Mouse (Mus musculus) kidney, embryonic 16.5 days (tissue): Measurements from ENCODE around the gene Rab35. TPM values are rescaled to one million over a fixed set of nuclear protein-coding genes. Genes with fewer than 3 reads are reported as not detected.

Experiments
- ATAC-seq: fragments of 200-750 bp; cut with Nextera tagmentation; 2 replicates; pipeline ENCODE4 v1.8.0; 2017; ENCODE audit warnings: moderate TSS enrichment; ENCODE audit not compliant: low FRiP score, low TSS enrichment
- H3K27ac ChIP-seq: fragments of 300-500 bp; sonication (generic); 2 replicates; pipeline ENCODE4 v1.5.1; 2014; ENCODE audit warnings: low read length
- H3K27me3 ChIP-seq: fragments of 300-500 bp; sonication (generic); 2 replicates; pipeline ENCODE4 v1.6.1; 2014; ENCODE audit warnings: low read length, control low read depth, mixed read lengths; ENCODE audit not compliant: insufficient read depth
- H3K36me3 ChIP-seq: fragments of 300-500 bp; sonication (generic); 2 replicates; pipeline ENCODE4 v1.6.1; 2014; ENCODE audit warnings: low read length, control low read depth, mixed read lengths; ENCODE audit not compliant: insufficient read depth
- H3K4me1 ChIP-seq: fragments of 300-500 bp; sonication (generic); 2 replicates; pipeline ENCODE4 v1.6.1; 2014; ENCODE audit warnings: low read length, control low read depth, mixed read lengths; ENCODE audit not compliant: insufficient read depth
- H3K4me2 ChIP-seq: fragments of 300-500 bp; sonication (generic); replicated peaks from 2 replicates; pipeline ENCODE4 v1.6.1; 2014; ENCODE audit warnings: low read depth, low read length
- H3K4me3 ChIP-seq: fragments of 300-500 bp; sonication (generic); 2 replicates; pipeline ENCODE4 v1.5.1; 2014; ENCODE audit warnings: mild to moderate bottlenecking, low read length
- H3K9ac ChIP-seq: fragments of 300-500 bp; sonication (generic); replicated peaks from 2 replicates; pipeline ENCODE4 v1.6.1; 2014; ENCODE audit warnings: low read length
- H3K9me3 ChIP-seq: fragments of 300-500 bp; sonication (generic); 2 replicates; pipeline ENCODE4 v1.6.1; 2016; ENCODE audit warnings: low read length, control low read depth
- WGBS: fragments of 180-500 bp; shearing (Covaris S2); extraction: QIAGEN DNeasy Blood & Tissue Kit; methylation state at CpG from one replicate; pipeline ENCODE4 v1.1.7; 2014; 5-methylcytosine and 5-hydroxymethylcytosine counted together
- polyA plus RNA-seq: library from polyadenylated mRNA; unstranded; fragments of >200 nt; fragmentation: Nextera tagmentation; extraction: Ambion mirVana; gene quantifications from 2 replicates; pipeline ENCODE4 v1.2.1, GENCODE M21; 2015

Rab35 gene
- polyA plus RNA-seq, 1 experiment from 2014 or later: 10.7 TPM

GRCm38 (mm10) chr5:115658352-115658751, 26.6 kb downstream of the Rab35 start:
- WGBS: 68% methylated on average over 6 of the region's 6 CpGs
- Histone ChIP-seq H3K4me1 (no peaks in the 10 kb centered on the region), H3K4me3 (no peak overlapping the region), H3K27ac (no peak overlapping the region), H3K36me3 (no peaks in the 10 kb centered on the region), H3K9ac (no peak overlapping the region), H3K4me2 (no peak overlapping the region), H3K27me3 (no peaks in the 10 kb centered on the region), H3K9me3 (no peaks in the 10 kb centered on the region)
- ATAC-seq: no peak

DNA sequence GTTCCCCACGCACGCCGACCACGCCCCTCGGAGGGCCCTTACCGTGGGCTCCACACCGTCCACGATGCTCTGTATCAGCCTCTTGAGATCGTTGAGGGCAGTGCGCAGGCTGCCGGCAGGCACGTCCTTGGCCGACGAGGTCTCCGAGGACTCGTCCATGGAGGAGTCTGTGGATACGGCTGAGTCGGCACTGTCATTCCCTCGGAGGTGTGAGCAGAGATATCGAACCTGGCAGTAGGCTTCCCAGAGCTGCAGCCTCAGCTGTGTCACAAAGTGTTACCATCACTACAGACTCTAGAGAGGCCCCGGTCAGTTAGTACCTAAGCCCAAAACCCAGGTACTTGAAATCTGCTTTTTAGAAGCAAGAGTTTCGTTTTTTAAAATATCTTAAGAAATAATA, 30.9 kb downstream of the Rab35 start:
- no peak for ATAC-seq
- no peak overlapping the region for H3K4me2 ChIP-seq
- no peaks in the 10 kb centered on the region for H3K27me3 ChIP-seq
- H3K27ac ChIP-seq: no peak overlapping the region
- H3K36me3 ChIP-seq: no peaks in the 10 kb centered on the region
- no peak overlapping the region for H3K9ac ChIP-seq
- H3K4me1 ChIP-seq: no peaks in the 10 kb centered on the region; the same call in 1 of the 2 replicates
- no peak overlapping the region for H3K4me3 ChIP-seq
- WGBS: 75% methylated on average over 22 of the region's 22 CpGs
- H3K9me3 ChIP-seq: no peaks in the 10 kb centered on the region

DNA sequence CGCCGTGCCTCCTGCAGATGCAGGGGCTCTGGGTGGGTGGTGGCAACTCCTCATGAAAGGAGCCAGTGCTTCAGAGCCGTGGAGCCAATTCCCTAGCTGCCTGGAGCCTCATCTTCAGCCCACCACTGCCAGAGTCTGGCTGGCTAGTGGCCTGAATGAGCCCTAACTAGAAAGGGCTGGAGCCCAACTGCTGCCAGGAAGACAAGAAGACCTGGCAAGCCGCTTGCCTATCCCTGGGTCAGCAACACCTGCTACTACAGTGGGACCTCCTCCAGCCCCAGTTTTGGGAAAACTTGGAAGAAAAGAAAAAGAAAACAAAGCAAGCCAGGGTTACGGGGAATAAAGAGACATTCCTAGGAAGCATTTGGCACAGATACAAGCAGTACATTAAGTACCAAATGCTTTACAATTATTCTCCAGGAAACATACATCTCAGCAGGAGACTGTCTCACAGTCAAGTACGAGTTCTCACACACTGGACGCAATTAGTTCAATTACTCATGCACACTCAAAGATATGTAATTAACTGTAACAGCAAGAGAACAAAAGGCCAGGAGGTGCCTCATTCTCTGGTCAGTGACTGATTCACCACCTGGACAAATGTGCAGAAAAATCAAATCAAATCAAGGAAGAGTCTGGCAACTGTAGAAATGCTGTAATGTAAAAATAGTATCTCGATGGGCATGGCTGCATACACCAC, 34.8 kb downstream of the Rab35 start:
- ATAC-seq: no peak
- Histone ChIP-seq H3K9me3 (no peaks in the 10 kb centered on the region), H3K4me1 (no peaks in the 10 kb centered on the region; the same call in 1 of the 2 replicates), H3K9ac (no peak overlapping the region), H3K27ac (no peak overlapping the region), H3K4me2 (no peak overlapping the region), H3K36me3 (no peaks in the 10 kb centered on the region), H3K27me3 (no peaks in the 10 kb centered on the region), H3K4me3 (no peak overlapping the region)
- 70% methylated on average over 8 of the region's 8 CpGs for WGBS

GRCm38 (mm10) chr5:115667210-115667609, 35.5 kb downstream of the Rab35 start:
- no peak for ATAC-seq
- no peaks in the 10 kb centered on the region for H3K9me3 ChIP-seq
- H3K4me2 ChIP-seq: no peak overlapping the region
- H3K4me3 ChIP-seq: no peak overlapping the region
- no peaks in the 10 kb centered on the region for H3K36me3 ChIP-seq
- H3K27me3 ChIP-seq: no peaks in the 10 kb centered on the region
- H3K27ac ChIP-seq: no peak overlapping the region
- 79% methylated on average over 8 of the region's 8 CpGs for WGBS
- no peak overlapping the region for H3K9ac ChIP-seq
- H3K4me1 ChIP-seq: no peaks in the 10 kb centered on the region; the same call in 1 of the 2 replicates

DNA sequence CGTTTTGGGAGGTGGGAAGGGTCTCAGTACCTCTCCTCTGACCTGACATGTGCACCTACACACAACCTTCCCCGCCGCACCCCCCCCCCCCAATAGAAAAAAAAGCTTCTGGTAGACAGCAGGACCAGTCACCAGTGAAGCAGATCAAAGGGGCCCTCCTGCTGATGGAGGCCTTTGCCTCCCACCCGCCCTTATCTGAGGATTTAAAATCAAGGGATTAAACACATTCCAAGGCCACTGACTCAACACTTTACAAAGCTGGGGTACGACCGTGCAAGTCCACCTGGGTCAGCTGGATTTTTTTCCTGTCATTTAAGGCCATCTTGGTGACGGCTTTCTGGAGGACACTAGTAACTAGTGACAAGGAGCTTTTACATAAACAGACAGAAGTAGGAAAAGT, 36.2 kb downstream of the Rab35 start:
- no peak for ATAC-seq
- 17% methylated on average over 7 of the region's 7 CpGs for WGBS
- Histone ChIP-seq H3K9ac (no peak overlapping the region), H3K4me3 (no peak overlapping the region), H3K27ac (no peak overlapping the region), H3K4me1 (no peaks in the 10 kb centered on the region; the same call in 1 of the 2 replicates), H3K4me2 (no peak overlapping the region), H3K27me3 (no peaks in the 10 kb centered on the region), H3K9me3 (no peaks in the 10 kb centered on the region), H3K36me3 (no peaks in the 10 kb centered on the region)

DNA sequence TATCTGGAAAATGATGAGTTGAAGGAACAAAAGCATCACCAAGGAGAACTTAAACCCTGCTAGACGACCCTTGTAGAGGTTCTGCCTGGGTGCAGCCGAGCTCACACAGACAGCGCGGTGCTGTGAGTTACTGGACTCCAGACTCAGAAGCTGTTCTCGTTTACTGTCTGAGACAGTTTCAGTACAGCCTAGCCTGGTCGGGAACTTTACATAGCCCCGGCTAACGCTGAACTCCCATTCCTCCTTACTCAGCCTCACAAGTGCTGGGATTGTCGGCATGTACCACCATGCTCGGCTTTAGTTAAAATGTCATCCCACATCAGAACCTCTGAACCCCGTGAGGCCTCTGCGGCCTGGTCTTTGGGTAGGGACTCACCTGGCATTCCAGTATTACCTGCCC, 37.3 kb downstream of the Rab35 start:
- H3K9me3 ChIP-seq: no peaks in the 10 kb centered on the region
- no peaks in the 10 kb centered on the region for H3K36me3 ChIP-seq
- H3K4me1 ChIP-seq: no peaks in the 10 kb centered on the region; the same call in 1 of the 2 replicates
- H3K27ac ChIP-seq: no peak overlapping the region
- no peak overlapping the region for H3K4me2 ChIP-seq
- no peaks in the 10 kb centered on the region for H3K27me3 ChIP-seq
- H3K4me3 ChIP-seq: no peak overlapping the region
- no peak for ATAC-seq
- H3K9ac ChIP-seq: no peak overlapping the region
- WGBS: 83% methylated on average over 12 of the region's 12 CpGs

GRCm38 (mm10) chr5:115669974-115670373, 38.3 kb downstream of the Rab35 start:
- no peak overlapping the region for H3K9ac ChIP-seq
- no peak for ATAC-seq
- no peak overlapping the region for H3K4me3 ChIP-seq
- no peaks in the 10 kb centered on the region for H3K27me3 ChIP-seq
- no peak overlapping the region for H3K27ac ChIP-seq
- no peak overlapping the region for H3K4me2 ChIP-seq
- WGBS: 88% methylated on average over 11 of the region's 11 CpGs
- no peaks in the 10 kb centered on the region; the same call in 1 of the 2 replicates for H3K4me1 ChIP-seq
- no peaks in the 10 kb centered on the region for H3K9me3 ChIP-seq
- H3K36me3 ChIP-seq: no peaks in the 10 kb centered on the region

DNA sequence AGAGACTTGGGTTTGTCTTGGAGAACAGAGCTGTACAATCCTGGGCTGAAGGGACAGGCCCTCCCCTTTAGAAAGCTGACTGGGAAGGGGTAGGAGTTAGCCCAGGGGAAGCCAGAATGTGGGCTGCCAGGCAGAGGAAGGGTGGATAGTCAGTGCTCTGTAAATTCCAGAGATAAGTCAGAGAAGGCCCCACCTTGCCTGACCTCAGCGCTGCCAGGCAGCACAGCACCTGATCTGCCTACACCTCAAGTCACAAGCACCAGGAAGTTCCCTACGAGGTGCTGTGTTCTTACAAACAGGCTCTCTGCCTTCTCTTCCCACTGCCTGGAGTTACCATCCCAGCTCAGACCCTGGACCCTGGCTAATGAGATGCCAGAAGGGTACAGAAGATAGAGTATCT, 38.7 kb downstream of the Rab35 start:
- 65% methylated on average over 2 of the region's 2 CpGs for WGBS
- no peaks in the 10 kb centered on the region for H3K27me3 ChIP-seq
- H3K9ac ChIP-seq: no peak overlapping the region
- no peaks in the 10 kb centered on the region for H3K9me3 ChIP-seq
- H3K4me1 ChIP-seq: no peaks in the 10 kb centered on the region; the same call in 1 of the 2 replicates
- H3K27ac ChIP-seq: no peak overlapping the region
- no peak overlapping the region for H3K4me3 ChIP-seq
- ATAC-seq: no peak
- H3K4me2 ChIP-seq: no peak overlapping the region
- no peaks in the 10 kb centered on the region for H3K36me3 ChIP-seq

GRCm38 (mm10) chr5:115671846-115672245, 40.1 kb downstream of the Rab35 start:
- no peaks in the 10 kb centered on the region for H3K36me3 ChIP-seq
- H3K9me3 ChIP-seq: no peaks in the 10 kb centered on the region
- no peak for ATAC-seq
- WGBS: 48% methylated on average over 8 of the region's 8 CpGs
- H3K4me3 ChIP-seq: no peak overlapping the region
- no peaks in the 10 kb centered on the region; the same call in 1 of the 2 replicates for H3K4me1 ChIP-seq
- H3K9ac ChIP-seq: no peak overlapping the region
- no peaks in the 10 kb centered on the region for H3K27me3 ChIP-seq
- no peak overlapping the region for H3K27ac ChIP-seq
- no peak overlapping the region for H3K4me2 ChIP-seq

- 83% methylated on average over 10 of the region's 10 CpGs for WGBS
- no peak for ATAC-seq
- H3K36me3 ChIP-seq: no peaks in the 10 kb centered on the region
- no peaks in the 10 kb centered on the region for H3K27me3 ChIP-seq
- no peaks in the 10 kb centered on the region for H3K4me1 ChIP-seq
- H3K27ac ChIP-seq: no peak overlapping the region
- no peak overlapping the region for H3K4me2 ChIP-seq
- H3K9ac ChIP-seq: no peak overlapping the region
- H3K4me3 ChIP-seq: no peak overlapping the region
- no peaks in the 10 kb centered on the region for H3K9me3 ChIP-seq
Measured at GRCm38 (mm10) chr5:115685126-115685525, 53.4 kb downstream of the Rab35 start.
